Mouse (Mus musculus): ENCODE results near the gene Lrmda.
"Not testable (repeated sequence)": the region's sequence is repeated elsewhere in the genome, so short reads cannot be mapped to it uniquely, and the experiment has no call there.

Gene Lrmda

DNA sequence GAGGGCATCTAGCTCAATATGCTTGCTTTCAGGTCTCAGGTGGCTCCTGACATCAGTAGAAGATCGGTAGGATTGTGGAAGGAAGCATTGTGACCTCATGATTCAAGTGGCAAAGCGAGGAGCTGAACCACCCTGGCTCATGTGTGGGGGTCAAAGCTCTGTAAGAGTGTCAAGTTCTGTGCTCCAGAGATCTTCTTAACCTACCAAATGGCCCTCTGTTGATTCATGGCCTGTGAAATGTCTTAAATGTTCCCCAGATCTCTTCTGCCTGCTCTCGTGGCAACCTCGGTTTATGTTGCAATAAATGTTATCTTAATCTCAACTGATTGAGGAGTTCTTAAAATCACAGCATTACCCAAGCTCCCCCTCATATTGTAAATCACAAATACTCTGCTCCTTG lies 780.5 kb downstream of the Lrmda start:
- no peak for DNase-seq (ENCODE audit: low spot score in 2 of 2)

DNA sequence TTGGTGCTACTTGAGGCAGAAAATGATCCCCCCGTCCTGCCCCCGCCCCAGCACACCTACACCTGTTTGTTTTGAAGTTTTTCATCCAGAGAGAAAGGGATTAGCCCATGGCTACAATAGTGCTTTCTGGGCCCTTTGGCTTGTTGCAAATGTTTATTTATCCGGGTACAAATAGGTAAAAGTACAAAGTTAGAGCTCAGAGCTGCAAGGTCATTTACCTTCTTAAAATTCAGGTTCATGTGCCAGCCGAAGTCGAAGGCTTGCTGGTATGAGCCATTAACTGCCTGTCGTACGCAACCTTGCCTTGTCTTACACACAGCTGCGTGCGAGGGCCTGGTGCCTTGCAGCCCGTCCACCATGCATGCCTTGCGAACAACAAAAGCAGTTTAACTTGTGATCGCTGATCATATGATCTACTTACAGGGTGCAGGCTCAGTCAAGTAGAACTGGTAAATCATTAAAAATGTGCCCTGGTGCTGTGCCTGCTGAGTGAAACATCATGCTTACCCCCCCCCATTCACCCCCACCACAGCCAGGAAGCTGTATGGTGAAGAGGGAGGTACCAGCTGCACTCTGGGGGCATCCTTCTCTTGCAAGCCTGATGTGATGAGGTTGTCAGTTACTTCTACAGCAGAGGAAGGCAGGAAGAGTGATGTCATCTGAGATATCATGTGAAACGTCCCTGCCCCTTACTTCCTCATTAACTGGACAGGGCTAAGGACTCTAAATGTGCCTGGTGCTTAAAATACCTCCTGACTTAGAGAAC lies 781.5 kb downstream of the Lrmda start:
- no peak for DNase-seq (ENCODE audit: low spot score in 2 of 2)

DNA sequence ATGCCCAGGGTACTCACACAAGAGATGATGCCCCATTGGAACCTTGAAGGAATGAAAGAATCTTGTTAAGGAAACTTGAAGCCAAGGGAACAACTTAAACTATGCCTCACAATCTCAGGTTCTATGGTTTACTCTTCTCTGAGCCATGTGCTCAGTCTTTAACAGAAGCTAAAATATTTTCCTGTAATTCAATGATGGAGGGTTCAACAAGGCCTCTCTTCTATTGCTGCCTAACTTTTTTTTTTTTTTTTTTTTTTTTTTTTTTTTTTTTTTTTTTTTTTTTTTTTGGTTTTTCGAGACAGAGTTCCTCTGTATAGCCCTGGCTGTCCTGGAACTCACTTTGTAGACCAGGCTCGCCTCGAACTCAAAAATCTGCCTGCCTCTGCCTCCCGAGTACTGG lies 782.2 kb downstream of the Lrmda start:
- DNase-seq (ENCODE audit: low spot score in 2 of 2), result not testable (repeated sequence)

DNA sequence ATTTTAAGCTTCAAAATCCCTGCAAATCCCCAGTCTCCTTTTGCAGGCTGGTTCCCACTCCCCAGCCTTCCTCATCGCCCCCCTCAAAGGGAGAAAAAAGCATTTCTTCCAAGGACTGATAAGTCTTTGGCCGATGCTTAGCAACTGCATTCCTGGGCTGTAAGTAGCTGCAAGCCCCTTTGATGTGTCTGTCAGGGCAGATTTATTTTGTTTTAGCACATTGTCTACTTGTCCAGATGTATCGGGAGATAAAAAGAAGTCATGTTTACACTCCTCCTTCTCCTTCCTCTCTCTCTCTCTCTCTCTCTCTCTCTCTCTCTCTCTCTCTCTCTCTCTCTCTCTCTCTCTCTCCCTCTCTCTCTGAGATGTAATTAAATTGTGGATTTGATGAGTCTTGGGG lies 787.8 kb downstream of the Lrmda start:
- DNase-seq (ENCODE audit: low spot score in 2 of 2), result no peak

DNA sequence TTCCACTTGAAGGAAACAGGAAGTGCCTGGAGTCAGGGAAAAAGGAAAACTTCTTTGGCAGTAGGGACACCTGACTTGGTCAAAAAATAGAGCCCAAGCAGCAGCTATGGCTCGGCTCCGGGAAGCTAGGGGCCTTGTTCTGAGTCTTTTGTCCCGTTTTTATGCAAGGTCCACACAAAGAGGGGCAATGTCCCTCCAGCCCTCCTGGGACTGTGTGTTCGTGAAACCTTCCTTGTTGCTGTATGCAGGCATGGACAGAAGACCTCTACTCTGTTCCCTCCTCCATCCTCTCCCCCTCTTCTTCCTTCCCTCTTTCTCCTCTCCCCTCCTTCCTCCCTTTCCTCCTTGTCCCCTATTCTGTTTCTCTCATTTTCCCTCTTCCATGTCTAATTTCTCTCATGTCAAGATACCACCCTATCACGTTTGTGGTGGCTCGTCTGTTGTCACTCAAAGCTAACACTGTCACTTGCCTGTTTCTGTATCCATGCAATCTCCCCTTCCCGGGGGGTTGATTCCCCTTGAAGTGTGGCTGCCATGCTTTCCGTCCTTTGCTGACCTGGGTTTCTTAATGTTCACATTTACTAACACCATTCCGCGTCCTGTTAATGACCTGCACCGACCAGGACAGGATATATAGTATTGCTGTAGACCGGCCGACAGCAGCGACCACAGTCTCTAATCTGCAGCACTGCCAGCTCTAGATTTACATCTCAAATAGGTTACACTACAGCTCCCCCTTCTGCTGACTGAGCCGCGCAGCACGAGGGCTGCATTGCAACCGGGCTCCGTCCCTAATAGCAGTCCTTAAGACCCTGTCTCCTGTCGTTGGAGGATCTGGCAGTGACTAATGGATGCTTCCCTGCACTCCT lies 788.4 kb downstream of the Lrmda start:
- peak; percentile 47 to 71 for DNase-seq (ENCODE audit: low spot score in 2 of 2)

DNA sequence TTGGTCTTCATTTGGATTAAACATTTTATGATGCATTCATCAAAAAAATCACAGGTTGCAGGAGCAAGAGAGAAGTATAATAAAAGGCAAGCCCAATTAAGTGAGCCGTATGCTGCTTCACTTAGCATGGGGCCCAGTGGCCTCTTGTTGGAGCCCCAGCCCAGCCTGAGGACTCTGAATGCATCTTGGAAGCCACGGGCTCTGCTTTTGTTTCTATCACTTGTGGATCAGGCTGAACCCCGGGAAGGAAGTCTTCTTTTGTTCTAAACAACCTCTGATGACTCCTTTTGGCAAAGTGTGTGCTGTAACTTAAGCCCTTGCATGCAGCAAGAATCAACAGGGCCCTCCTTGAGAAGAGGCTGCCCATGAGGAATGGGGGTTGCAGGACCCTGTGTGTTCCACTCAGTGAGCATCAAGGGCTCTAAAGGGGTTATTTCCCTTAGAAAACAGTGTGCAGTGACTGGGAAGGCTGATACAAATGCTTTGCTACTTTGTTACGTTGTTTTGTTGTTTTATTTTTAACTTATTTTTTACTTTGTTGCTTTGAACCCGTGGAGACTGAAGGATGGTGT lies 789.2 kb downstream of the Lrmda start:
- DNase-seq (ENCODE audit: low spot score in 2 of 2), result no peak

DNA sequence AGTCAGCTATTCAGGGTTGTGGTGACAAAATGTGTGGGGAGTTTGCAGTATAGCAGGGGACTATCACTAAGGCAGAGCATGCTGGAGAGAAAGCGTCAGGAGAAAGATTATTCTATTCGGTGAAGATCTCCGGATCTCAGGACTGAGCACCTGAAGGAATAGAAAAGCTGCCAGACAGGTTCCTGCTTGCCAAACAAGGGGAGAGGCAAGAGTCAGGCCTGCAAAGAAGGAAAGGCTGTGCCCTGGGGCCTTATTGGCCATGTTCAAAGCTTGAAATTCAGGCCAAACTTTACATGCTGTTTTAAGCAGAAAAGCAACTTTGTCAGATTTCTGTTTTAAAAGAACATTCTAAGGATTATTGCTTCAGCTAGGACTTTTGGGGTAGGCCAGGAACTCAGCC lies 789.7 kb downstream of the Lrmda start:
- no peak for DNase-seq (ENCODE audit: low spot score in 2 of 2)

DNA sequence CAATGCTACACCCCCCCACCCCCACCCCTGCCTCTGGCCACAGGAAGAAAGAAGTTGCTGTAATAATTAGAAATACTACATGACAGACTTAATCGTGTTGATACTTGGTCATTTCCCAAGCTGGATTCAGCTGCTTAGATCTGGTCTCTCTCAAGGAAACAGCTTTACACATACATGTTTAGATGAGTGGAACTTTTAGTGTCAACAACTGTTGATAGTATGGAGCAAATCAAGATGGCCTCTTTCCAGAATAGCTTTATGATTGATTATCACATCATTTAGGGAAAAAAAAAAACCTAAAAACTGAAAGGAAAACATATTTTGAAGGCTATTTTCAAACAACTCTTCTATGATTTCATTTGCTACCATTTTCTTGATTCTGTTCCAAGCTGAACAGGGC lies 791.0 kb downstream of the Lrmda start:
- no peak for DNase-seq (ENCODE audit: low spot score in 2 of 2)

DNA sequence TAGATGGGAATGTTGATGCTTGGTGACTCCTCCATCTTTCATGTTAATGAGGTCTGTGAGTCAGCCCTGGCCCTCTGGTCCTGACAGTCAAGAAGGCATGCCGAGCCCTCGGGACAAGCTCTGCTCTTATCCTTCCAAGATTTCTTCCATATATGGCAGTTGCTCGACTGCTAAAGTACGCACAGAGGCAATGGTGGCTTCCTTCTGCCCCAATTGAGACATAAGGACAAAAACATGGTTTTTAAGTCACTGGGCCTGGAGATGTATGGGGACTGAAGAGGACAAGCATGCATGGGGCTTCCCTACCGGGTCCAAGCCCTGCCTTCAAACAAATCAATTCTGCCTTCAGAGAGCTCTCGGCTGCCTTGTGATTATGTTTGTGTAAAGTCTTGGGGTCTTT lies 793.3 kb downstream of the Lrmda start:
- DNase-seq (ENCODE audit: low spot score in 2 of 2), result no peak

DNA sequence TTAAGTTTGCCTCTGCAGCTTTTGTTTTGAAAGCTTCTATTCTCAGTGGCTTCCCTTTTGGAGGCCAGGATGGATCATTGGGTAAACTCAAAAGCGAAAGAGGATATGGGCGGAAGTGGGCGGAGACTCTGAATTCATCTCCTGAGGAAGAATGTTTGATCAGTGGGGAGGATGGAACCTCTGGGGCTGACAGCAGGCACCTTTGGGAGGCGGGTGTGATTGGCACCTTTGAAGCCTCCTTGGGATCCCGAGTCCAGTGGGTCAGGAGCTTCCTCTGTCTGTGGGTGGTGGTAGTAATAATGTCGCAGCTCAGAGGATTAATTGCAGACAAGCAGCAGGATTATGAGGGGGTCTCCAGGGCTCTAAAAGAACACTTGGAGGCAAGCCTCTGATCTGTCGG lies 793.9 kb downstream of the Lrmda start:
- peak in 1 of 2 experiments; percentile 33 for DNase-seq (ENCODE audit: low spot score in 2 of 2)

DNA sequence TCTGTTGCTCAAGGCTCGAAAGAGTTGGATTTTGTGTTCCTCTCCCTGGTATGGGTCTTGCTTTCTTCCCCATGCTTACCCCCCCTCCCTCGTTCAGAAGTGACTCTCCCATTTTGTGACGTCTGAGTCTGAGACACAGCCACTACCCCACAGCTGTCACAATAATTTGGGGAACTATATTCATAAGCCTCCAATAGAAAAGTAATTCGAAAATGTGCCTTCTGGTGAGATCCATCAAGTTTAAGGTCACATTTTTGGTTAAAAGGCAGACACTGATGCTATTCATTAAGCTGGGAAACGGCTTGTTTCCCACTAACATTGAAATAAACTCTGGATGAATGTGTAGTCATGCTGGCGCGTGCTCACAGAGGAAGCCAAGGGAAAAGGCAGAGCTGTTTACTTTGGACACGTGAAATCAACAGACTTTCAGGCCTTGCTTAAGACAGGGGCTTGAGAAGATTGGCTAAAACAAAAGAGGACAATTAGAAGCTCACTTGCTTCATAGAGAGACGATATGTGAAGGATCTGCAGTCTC lies 795.4 kb downstream of the Lrmda start:
- DNase-seq (ENCODE audit: low spot score in 2 of 2), result no peak

DNA sequence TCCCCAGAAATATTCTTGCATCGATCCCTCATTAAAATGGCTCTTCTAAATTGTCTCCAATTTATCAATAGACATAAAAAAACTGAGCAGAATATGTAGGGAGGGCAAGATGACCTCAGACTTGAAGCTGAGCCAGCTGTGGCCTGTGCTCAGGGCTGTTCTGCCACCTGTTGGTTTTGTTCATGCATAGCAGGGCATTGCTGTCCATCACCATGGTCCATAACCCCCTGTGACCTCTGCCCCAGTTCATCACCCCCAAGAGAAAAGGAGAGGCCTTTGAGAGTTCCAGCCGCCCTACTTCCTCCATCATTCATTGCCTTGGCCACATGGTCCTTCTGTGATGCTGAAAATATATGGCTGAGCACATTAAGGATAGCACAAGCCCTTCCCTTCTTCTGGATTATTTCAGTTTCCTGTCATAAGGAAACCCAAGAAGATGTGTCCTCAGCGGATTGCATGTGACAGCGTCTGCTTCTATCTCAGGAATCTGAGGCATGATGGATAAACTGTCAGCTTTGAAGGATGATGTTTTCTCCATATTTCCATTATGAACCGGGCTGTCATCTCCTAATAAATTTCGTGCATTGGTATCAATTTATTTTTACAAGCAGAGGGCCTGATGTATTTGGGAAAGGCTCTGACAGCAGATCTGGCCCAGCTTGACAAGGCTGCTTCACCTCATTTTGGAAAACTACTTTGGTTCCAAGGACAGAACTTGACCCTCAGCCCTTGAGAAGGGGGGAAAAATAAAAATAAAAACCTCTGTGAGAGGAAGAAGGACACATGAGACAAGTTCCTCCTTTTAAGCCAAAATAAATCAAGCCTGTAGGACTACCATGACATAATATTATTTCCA lies 798.1 kb downstream of the Lrmda start:
- no peak for DNase-seq (ENCODE audit: low spot score in 2 of 2)

DNA sequence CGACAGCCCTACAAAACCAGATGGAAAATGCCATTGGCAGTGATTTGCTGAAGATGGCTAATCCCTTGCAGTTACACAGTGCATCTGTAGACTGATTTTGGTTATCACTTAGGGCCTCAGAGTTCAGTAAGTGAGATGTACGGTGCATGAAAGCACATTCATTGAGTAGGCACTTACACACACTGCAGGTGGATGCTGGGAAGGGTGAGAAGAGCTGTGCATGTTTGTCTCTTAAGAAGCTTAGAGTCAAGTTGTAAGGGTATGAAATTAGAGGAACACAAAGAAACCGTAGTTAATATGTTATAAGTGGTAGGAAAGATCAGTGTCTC lies 798.7 kb downstream of the Lrmda start:
- no peak for DNase-seq (ENCODE audit: low spot score in 2 of 2)

DNA sequence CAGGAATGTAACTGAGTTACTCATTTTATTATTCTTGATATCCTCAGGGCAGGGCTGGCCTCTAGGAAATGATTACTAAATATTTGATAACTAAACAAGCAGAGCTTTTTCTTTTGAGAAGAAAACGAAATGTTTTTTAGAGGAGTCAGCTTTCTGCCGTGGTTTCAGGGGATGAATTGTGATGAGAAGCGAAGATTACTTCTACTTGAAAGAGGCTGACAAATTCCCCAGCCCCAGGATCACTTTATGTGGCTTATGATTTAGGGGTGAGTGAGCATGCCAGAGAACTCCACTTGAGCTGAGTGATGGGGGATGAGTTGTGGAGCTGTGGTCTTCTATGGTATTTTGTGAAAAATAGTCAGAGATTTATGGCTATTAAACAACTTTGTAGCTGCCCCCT lies 803.4 kb downstream of the Lrmda start:
- DNase-seq (ENCODE audit: low spot score in 2 of 2), result no peak

DNA sequence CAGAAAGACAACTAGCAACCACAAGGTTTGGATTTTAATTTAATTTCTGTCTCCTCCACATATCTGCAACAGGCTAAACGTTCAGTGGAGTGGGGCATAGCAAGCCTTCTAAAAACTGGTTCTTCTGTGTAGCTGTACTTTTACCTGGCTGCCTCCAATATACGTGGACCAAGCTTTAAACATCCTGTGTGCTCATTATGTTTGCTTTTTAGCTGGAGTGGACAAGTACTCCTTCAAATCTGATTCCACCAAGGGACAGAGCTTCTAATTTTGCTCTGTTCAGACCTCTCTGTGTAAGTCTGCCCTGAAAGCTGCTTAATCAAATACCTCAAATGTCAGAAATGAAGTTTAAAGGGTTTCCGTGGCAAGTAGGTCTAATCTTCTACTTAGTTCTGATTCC lies 807.3 kb downstream of the Lrmda start:
- no peak for DNase-seq (ENCODE audit: low spot score in 2 of 2)

DNA sequence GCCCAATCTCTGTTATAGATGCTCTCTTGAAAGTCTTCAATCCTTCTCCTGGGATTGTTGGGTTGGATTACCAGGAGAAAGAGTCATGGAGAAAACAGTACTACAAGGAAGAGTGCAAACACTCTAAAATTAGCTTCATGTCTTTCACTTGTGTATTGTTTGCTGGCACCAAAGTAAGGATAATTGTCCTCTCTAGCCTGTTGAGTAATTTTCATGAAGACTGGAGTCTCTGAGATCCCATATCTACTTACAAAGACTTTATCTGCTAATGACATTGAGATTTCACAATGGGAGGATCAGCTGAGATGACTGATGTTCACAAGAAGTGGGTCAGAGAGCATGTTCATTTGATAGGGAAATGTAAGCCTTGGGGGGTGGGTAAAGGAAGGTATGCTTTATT lies 817.5 kb downstream of the Lrmda start:
- no peak for DNase-seq (ENCODE audit: low spot score in 2 of 2)

DNA sequence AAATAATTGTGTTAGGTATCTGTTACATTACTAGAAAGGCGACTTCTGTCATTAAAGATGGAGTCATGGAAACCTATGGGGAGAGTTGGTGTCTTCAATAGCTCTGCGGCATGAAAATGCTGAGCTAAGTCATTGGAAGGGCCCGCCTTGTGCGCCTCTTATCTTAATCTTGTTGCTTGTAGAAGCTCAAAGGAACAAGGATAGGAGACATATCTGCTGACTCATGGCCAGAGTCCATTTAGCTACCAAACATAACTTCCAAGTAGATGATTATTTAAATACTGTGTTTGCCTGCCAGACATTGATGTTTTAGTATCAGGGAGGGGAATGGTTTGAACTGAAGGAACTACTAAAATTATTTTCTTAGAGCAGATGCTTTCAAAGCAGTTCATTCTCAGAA lies 821.6 kb downstream of the Lrmda start:
- no peak for DNase-seq (ENCODE audit: low spot score in 2 of 2)

DNA sequence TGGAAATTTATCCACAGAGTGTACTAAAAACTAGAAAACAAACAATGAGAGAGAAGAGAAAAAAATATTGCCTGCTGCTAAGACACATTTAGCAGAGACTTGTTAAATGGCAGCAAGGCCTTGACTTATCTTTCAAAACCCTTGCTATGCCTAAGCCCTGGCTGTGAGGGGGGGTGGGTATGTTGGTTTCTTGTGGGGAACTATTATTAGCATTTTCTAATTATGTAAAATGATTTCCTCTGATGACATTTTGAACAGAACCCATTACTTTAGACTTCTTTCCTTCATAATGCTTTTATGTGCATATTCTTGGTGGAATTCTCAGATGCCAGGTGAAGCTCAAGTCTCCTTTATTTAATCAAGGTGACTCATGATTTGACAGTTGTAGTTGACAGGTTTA lies 824.5 kb downstream of the Lrmda start:
- no peak for DNase-seq (ENCODE audit: low spot score in 2 of 2)

DNA sequence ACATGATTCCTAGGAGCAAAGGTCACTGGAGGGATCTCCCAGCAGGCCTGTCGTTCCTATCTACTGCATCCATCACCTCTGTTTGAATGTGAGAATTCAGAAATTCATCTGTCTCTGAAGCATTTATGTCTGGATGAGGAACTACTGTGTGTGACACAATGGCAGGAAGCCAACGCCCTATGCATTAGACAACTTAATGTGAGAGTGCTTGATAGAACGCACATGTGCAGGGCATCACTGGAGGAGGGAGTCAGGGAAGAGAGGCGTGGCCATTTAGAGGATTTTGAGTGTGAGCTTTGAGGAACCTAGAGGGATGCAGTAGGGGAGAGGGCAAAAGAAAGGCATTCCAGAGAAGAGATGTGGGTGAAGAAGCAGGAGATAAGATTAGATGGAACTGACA lies 825.9 kb downstream of the Lrmda start:
- DNase-seq (ENCODE audit: low spot score in 2 of 2), result no peak

DNA sequence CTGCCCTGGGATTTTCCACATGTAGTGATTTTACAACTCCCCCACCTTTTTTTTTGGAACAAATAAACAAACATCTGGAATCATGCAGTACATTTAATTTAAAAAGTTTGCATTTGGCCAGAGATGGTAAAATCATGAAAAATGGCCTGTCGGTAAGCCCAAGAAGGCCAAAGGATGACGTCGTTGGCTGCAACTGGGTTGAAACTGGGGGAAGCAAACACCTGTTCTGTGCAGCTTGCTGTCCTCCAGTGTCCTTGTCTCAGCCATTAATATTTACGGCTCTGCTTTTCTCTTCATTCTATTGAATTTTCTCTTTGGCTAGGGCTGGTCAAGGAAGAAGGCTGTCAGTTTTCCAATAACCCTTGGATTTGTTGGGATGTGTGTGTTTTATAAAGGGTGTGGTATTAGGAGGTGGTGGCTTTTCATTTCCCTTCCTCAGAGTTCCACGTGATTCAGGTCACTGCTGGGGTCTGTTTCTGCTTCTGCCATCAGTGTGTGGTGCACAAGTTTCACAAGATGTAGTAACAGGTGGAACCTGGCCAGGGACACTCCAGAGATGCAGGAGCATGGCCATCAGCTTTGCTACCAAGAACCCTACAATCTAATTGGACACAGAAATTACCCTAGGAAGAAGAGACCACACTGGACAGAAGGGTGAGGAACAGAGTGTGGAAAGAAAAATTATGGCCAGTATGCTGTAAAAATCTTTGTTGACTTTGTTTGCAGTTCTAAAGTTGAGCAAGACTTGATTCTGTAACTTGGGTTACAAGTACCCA lies 827.7 kb downstream of the Lrmda start:
- no peak for DNase-seq (ENCODE audit: low spot score in 2 of 2)

DNA sequence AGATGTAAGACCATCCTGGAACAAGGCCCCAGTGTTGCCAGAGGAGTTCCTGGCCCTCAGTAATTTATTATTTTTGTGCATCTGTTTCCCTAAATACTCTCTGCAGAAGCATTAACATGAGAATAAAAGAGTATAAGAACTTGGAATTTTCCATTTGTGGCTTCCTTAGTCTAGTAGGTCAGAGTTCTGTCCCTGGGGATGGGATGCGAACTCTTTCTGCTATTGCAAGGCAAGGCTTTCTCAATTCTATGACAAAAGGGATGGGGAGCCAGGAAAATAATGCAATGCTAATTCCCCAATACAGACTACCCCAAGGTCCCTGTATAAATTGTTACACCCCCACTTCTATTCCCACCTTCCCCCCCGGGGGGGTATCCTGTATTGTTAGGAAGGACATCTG lies 829.6 kb downstream of the Lrmda start:
- DNase-seq (ENCODE audit: low spot score in 2 of 2), result no peak
